Mouse (Mus musculus) brain, adult 2 months (tissue): ENCODE measurements around the gene Pknox2.

Experiments
- DNase-seq: peaks from one replicate; pipeline ENCODE4 v3.0.0; 2011; ENCODE audit warnings: low read depth, low spot score

The Pknox2 gene

GRCm38 (mm10) chr9:37101059-37101940 is 45.9 kb downstream of the Pknox2 start:
- peak; percentile 19 for DNase-seq

- no peak for DNase-seq
Observed at GRCm38 (mm10) chr9:37099595-37099994, 47.6 kb downstream of the Pknox2 start.

GRCm38 (mm10) chr9:37098600-37098999 is 48.6 kb downstream of the Pknox2 start:
- DNase-seq: no peak

GRCm38 (mm10) chr9:37094230-37094990 is 52.8 kb downstream of the Pknox2 start:
- DNase-seq: peak; percentile 48

GRCm38 (mm10) chr9:37093086-37093485 is 54.1 kb downstream of the Pknox2 start:
- DNase-seq: no peak

- no peak for DNase-seq
Observed at GRCm38 (mm10) chr9:37089894-37090652, 57.1 kb downstream of the Pknox2 start.

- peak; percentile 92 for DNase-seq
Observed at GRCm38 (mm10) chr9:37085370-37085769, 61.8 kb downstream of the Pknox2 start.

GRCm38 (mm10) chr9:37082246-37082645 is 65.0 kb downstream of the Pknox2 start:
- DNase-seq: no peak

GRCm38 (mm10) chr9:37080309-37080708 is 66.9 kb downstream of the Pknox2 start:
- no peak for DNase-seq

GRCm38 (mm10) chr9:37077063-37077418 is 70.2 kb downstream of the Pknox2 start:
- no peak for DNase-seq

GRCm38 (mm10) chr9:37076386-37077062 is 70.7 kb downstream of the Pknox2 start:
- DNase-seq: peak; percentile 76

GRCm38 (mm10) chr9:37075903-37076302 is 71.3 kb downstream of the Pknox2 start:
- no peak for DNase-seq

- peak; percentile 53 for DNase-seq
Observed at GRCm38 (mm10) chr9:37069391-37070312, 77.6 kb downstream of the Pknox2 start.

- DNase-seq: no peak
Observed at GRCm38 (mm10) chr9:37067473-37067830, 79.8 kb downstream of the Pknox2 start.

- no peak for DNase-seq
Observed at GRCm38 (mm10) chr9:37066732-37067472, 80.3 kb downstream of the Pknox2 start.

- DNase-seq: peak; percentile 56
Observed at GRCm38 (mm10) chr9:37061627-37062026, 85.6 kb downstream of the Pknox2 start.

- peak; percentile 92 for DNase-seq
Observed at GRCm38 (mm10) chr9:37054703-37055102, 92.5 kb downstream of the Pknox2 start.

GRCm38 (mm10) chr9:37053601-37054512 is 93.3 kb downstream of the Pknox2 start:
- peak; percentile 72 for DNase-seq

- DNase-seq: no peak
Observed at GRCm38 (mm10) chr9:37053041-37053440, 94.2 kb downstream of the Pknox2 start.
